Mouse (Mus musculus): ENCODE measurements around the gene Ddx11. TPM values are rescaled to one million over a fixed set of nuclear protein-coding genes. Genes with fewer than 3 reads are reported as not detected.
"Not testable (repeated sequence)": the region's sequence is repeated elsewhere in the genome, so short reads cannot be mapped to it uniquely, and the experiment has no call there.

Ddx11 gene
- polyA plus RNA-seq, 2 experiments = 13.1 to 27.8 TPM

DNA sequence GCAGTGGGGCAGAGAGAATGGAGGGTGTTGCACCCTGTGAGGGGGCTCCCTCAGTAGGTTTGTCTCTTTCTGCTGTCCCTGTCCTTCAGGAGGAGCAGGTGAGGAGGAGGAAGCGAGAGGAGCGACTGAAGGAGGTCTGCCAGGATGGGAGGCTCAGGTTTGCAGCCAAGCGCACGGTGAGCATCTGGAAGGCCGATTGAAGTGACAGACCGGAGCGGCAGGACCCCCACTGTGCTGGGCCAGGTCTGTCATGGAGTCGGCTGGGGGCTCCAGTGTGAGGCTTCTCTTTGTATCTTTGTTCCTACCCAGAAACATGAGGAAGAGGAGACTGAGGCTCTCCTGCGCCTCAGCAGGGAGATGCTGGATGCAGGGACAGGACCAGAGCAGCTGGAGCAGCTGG is 7.1 kb downstream of the Ddx11 start:
- Histone ChIP-seq H3K4me2 (replicated peaks; ENCODE audit: low read depth, low read length, severe bottlenecking) (no peak overlapping the region), H3K4me3 (replicated peaks; ENCODE audit: low read length) (no peak overlapping the region), H3K27me3 (ENCODE audit: control insufficient read depth, insufficient read depth, low read length) (no peaks in the 10 kb centered on the region), H3K9ac (ENCODE audit: low read depth, low read length, severe bottlenecking) (no peak overlapping the region), H3K36me3 (ENCODE audit: control insufficient read depth, insufficient read depth, low read length) (peaks cover 62% of the 10 kb centered on the region), H3K27ac (replicated peaks; ENCODE audit: low read depth, low read length) (no peak overlapping the region), H3K9me3 (ENCODE audit: control insufficient read depth, low read length) (no peaks in the 10 kb centered on the region), H3K4me1 (ENCODE audit: control insufficient read depth, insufficient read depth, low read length) (no peaks in the 10 kb centered on the region)
- TF ChIP-seq POLR2A (IDR thresholded peaks at IDR 0.05; ENCODE audit: borderline replicate concordance, extremely low read depth, insufficient read depth, insufficient read length) = no peak
- no peak for ATAC-seq (ENCODE audit: low FRiP score, low read depth)
- DNase-seq (ENCODE audit: low spot score) = no peak
- 87% methylated on average over 9 of the region's 9 CpGs for WGBS

- H3K27ac ChIP-seq (replicated peaks; ENCODE audit: low read depth, low read length) = no peak overlapping the region
- no peaks in the 10 kb centered on the region for H3K27me3 ChIP-seq (ENCODE audit: control insufficient read depth, insufficient read depth, low read length)
- peaks cover 70% of the 10 kb centered on the region for H3K36me3 ChIP-seq (ENCODE audit: control insufficient read depth, insufficient read depth, low read length)
- no peaks in the 10 kb centered on the region for H3K9me3 ChIP-seq (ENCODE audit: control insufficient read depth, low read length)
- 98% methylated on average over 4 of the region's 4 CpGs for WGBS
- no peak for TF ChIP-seq POLR2A (IDR thresholded peaks at IDR 0.05; ENCODE audit: borderline replicate concordance, extremely low read depth, insufficient read depth, insufficient read length)
- H3K9ac ChIP-seq (ENCODE audit: low read depth, low read length, severe bottlenecking) = no peak overlapping the region
- DNase-seq (ENCODE audit: low spot score) (no peak), ATAC-seq (ENCODE audit: low FRiP score, low read depth) (no peak)
- H3K4me3 ChIP-seq (replicated peaks; ENCODE audit: low read length) = no peak overlapping the region
- no peak overlapping the region for H3K4me2 ChIP-seq (replicated peaks; ENCODE audit: low read depth, low read length, severe bottlenecking)
- H3K4me1 ChIP-seq (ENCODE audit: control insufficient read depth, insufficient read depth, low read length) = no peaks in the 10 kb centered on the region
Measured at GRCm38 (mm10) chr17:66131212-66131611, 7.9 kb downstream of the Ddx11 start.

DNA sequence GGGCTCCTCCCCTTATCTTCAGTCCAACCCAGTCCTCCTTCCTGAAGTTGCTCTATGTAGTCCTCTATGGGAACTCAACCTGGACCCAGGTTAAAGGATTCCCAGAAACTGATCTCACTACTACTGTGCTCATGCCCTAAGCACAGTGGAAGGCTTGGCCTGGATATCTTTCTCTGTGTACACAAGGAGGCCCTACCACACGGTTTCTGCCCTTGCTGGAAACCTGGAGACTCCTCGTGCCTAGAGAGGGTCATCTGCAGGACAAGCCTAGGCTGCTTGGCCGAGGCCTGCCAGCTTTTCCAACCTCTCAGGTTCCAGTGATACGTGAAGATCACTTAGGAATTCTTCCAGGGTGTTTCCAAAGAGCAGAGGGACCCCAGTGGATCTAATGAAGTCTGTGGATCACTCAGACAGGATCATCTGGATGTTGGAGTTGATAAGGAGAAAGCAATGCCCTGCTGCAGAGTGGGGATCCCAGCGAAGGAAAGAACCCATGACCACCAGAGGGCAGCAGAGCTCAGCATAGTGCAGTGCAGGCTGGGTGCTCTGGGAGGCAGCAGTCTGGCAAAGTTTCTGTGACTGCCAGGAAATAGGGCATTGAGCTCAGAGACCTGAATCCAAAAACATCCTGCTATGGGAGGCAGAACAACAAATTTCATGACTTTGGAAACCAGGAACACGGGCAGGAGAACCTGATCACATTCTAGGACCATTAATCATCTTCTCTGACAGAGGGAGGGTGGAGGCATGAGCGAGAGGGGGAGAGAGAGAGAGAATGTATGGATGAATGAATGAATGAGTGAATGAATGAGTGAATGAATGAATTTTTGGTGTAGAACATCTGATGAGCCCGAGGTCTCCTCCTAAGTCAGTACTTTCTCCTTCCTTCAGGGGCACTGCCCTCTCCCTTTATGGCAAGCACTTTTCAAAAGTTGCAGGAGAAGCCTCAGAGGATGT is 29.7 kb downstream of the Ddx11 start:
- H3K9ac ChIP-seq (ENCODE audit: low read depth, low read length, severe bottlenecking); ATAC-seq (ENCODE audit: low FRiP score, low read depth); H3K4me2 ChIP-seq (replicated peaks; ENCODE audit: low read depth, low read length, severe bottlenecking); H3K27ac ChIP-seq (replicated peaks; ENCODE audit: low read depth, low read length); H3K27me3 ChIP-seq (ENCODE audit: control insufficient read depth, insufficient read depth, low read length); H3K9me3 ChIP-seq (ENCODE audit: control insufficient read depth, low read length); DNase-seq (ENCODE audit: low spot score); H3K4me1 ChIP-seq (ENCODE audit: control insufficient read depth, insufficient read depth, low read length); H3K4me3 ChIP-seq (replicated peaks; ENCODE audit: low read length): not testable (repeated sequence)
- peaks cover 42% of the 10 kb centered on the region for H3K36me3 ChIP-seq (ENCODE audit: control insufficient read depth, insufficient read depth, low read length)
- 67% methylated on average over 4 of the region's 8 CpGs for WGBS

- 97% methylated on average over 3 of the region's 4 CpGs for WGBS
- not testable (repeated sequence) for H3K4me3 ChIP-seq (replicated peaks; ENCODE audit: low read length); H3K4me1 ChIP-seq (ENCODE audit: control insufficient read depth, insufficient read depth, low read length); H3K27me3 ChIP-seq (ENCODE audit: control insufficient read depth, insufficient read depth, low read length); H3K4me2 ChIP-seq (replicated peaks; ENCODE audit: low read depth, low read length, severe bottlenecking); H3K27ac ChIP-seq (replicated peaks; ENCODE audit: low read depth, low read length); DNase-seq (ENCODE audit: low spot score); H3K9me3 ChIP-seq (ENCODE audit: control insufficient read depth, low read length); H3K9ac ChIP-seq (ENCODE audit: low read depth, low read length, severe bottlenecking); ATAC-seq (ENCODE audit: low FRiP score, low read depth)
- H3K36me3 ChIP-seq (ENCODE audit: control insufficient read depth, insufficient read depth, low read length) = peaks cover 33% of the 10 kb centered on the region
Measured at GRCm38 (mm10) chr17:66153735-66154423, 30.6 kb downstream of the Ddx11 start.

GRCm38 (mm10) chr17:66154876-66155275 is 31.6 kb downstream of the Ddx11 start:
- H3K4me1 ChIP-seq (ENCODE audit: control insufficient read depth, insufficient read depth, low read length) = no peaks in the 10 kb centered on the region
- DNase-seq (ENCODE audit: low spot score) (no peak), ATAC-seq (ENCODE audit: low FRiP score, low read depth) (no peak)
- TF ChIP-seq POLR2A (IDR thresholded peaks at IDR 0.05; ENCODE audit: borderline replicate concordance, extremely low read depth, insufficient read depth, insufficient read length) = no peak
- no peak overlapping the region for H3K4me2 ChIP-seq (replicated peaks; ENCODE audit: low read depth, low read length, severe bottlenecking)
- 70% methylated on average over 2 of the region's 2 CpGs for whole genome bisulfite sequencing
- H3K36me3 ChIP-seq (ENCODE audit: control insufficient read depth, insufficient read depth, low read length) = peaks cover 23% of the 10 kb centered on the region
- no peak overlapping the region for H3K4me3 ChIP-seq (replicated peaks; ENCODE audit: low read length)
- no peaks in the 10 kb centered on the region for H3K27me3 ChIP-seq (ENCODE audit: control insufficient read depth, insufficient read depth, low read length)
- no peak overlapping the region for H3K9ac ChIP-seq (ENCODE audit: low read depth, low read length, severe bottlenecking)
- H3K27ac ChIP-seq (replicated peaks; ENCODE audit: low read depth, low read length) = no peak overlapping the region
- no peaks in the 10 kb centered on the region for H3K9me3 ChIP-seq (ENCODE audit: control insufficient read depth, low read length)

Data from limb, embryonic 14.5 days (tissue).